Mouse (Mus musculus): ENCODE measurements at regions not wholly inside any gene's neighbourhood (a gene's known extent, or its start where the extent isn't known, plus 50 kb on each side); places are given as distances from the start of the nearest gene placed in this dataset.

DNA sequence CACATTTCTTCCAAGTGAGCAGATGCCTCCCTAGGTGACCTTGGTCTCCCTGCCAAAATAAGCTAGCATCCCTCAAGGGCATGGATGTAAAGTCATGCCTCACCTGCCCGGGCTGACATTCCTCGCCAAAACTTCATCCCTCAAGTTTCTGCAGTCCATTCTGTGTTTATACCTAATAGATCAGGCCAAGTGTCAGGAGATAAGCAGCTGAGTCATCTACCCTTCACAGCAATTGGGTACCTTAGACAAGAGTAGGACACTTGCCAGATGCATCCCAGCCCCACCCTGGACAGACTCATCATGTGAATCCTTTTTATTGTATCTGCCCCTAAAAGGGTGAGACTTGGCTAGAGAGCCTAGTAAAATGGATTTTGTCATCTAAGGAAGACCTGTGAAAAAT is 204.1 kb upstream of the Gm21897 start:
- no peak for TF ChIP-seq POLR2A (IDR thresholded peaks at IDR 0.05; ENCODE audit: insufficient read depth, low read depth, low read length)
- TF ChIP-seq EP300 (IDR thresholded peaks at IDR 0.05; ENCODE audit: insufficient read depth, low read depth, low read length): no peak
- TF ChIP-seq CTCF (IDR thresholded peaks at IDR 0.05): no peak

Data from heart, adult 2 months (tissue).